Mouse (Mus musculus): ENCODE results near the gene Ier3.
"Not testable (repeated sequence)": the region's sequence is repeated elsewhere in the genome, so short reads cannot be mapped to it uniquely, and the experiment has no call there.

Ier3 gene

GRCm38 (mm10) chr17:35835424-35836140 lies 14.1 kb downstream of the Ier3 start:
- peak in 1 of 2 experiments; percentile 53 for DNase-seq (ENCODE audit: inconsistent age in 2 of 2, low spot score in 1 of 2)

- DNase-seq (ENCODE audit: inconsistent age in 2 of 2, low spot score in 1 of 2), result peak; percentile 81 to 95
These were observed 14.9 kb downstream of the Ier3 start for GRCm38 (mm10) chr17:35836178-35836965.

GRCm38 (mm10) chr17:35836991-35837422 lies 15.5 kb downstream of the Ier3 start:
- peak; percentile 89 to 94 for DNase-seq (ENCODE audit: inconsistent age in 2 of 2, low spot score in 1 of 2)

GRCm38 (mm10) chr17:35837487-35837886 lies 16.0 kb downstream of the Ier3 start:
- DNase-seq (ENCODE audit: inconsistent age in 2 of 2, low spot score in 1 of 2), result peak; percentile 70 to 83

- peak; percentile 97 to 98 for DNase-seq (ENCODE audit: inconsistent age in 2 of 2, low spot score in 1 of 2)
These were observed 16.6 kb downstream of the Ier3 start, which contains the start of gene Tubb5 for GRCm38 (mm10) chr17:35838122-35838544. Gene Tubb5 (minus strand): TSS chr17:35838306.

- DNase-seq (ENCODE audit: inconsistent age in 2 of 2, low spot score in 1 of 2), result no peak
These were observed 17.1 kb downstream of the Ier3 start for GRCm38 (mm10) chr17:35838570-35838969.

GRCm38 (mm10) chr17:35839002-35839401 lies 17.5 kb downstream of the Ier3 start:
- DNase-seq (ENCODE audit: inconsistent age in 2 of 2, low spot score in 1 of 2), result not testable (repeated sequence)

GRCm38 (mm10) chr17:35840561-35840960 lies 19.1 kb downstream of the Ier3 start:
- DNase-seq (ENCODE audit: inconsistent age in 2 of 2, low spot score in 1 of 2), result no peak

GRCm38 (mm10) chr17:35841076-35841950 lies 19.8 kb downstream of the Ier3 start, which contains the start of gene Mdc1:
Gene Mdc1 (plus strand): TSS chr17:35841515.
- DNase-seq (ENCODE audit: inconsistent age in 2 of 2, low spot score in 1 of 2), result peak; percentile 100

- no peak for DNase-seq (ENCODE audit: inconsistent age in 2 of 2, low spot score in 1 of 2)
These were observed 20.5 kb downstream of the Ier3 start for GRCm38 (mm10) chr17:35842006-35842405.

GRCm38 (mm10) chr17:35843514-35843913 lies 22.0 kb downstream of the Ier3 start:
- no peak for DNase-seq (ENCODE audit: inconsistent age in 2 of 2, low spot score in 1 of 2)

- peak; percentile 40 to 60 for DNase-seq (ENCODE audit: inconsistent age in 2 of 2, low spot score in 1 of 2)
These were observed 26.6 kb downstream of the Ier3 start for GRCm38 (mm10) chr17:35848112-35848511.

GRCm38 (mm10) chr17:35850974-35851373 lies 29.5 kb downstream of the Ier3 start:
- DNase-seq (ENCODE audit: inconsistent age in 2 of 2, low spot score in 1 of 2), result no peak

GRCm38 (mm10) chr17:35859371-35859770 lies 37.9 kb downstream of the Ier3 start:
- DNase-seq (ENCODE audit: inconsistent age in 2 of 2, low spot score in 1 of 2), result no peak

GRCm38 (mm10) chr17:35859835-35860234 lies 38.4 kb downstream of the Ier3 start:
- DNase-seq (ENCODE audit: inconsistent age in 2 of 2, low spot score in 1 of 2), result no peak

- DNase-seq (ENCODE audit: inconsistent age in 2 of 2, low spot score in 1 of 2), result no peak
These were observed 39.3 kb downstream of the Ier3 start for GRCm38 (mm10) chr17:35860831-35861197.

GRCm38 (mm10) chr17:35861198-35861857 lies 39.8 kb downstream of the Ier3 start, which contains the start of gene Nrm:
Gene Nrm (plus strand): TSS chr17:35861318.
- DNase-seq (ENCODE audit: inconsistent age in 2 of 2, low spot score in 1 of 2), result peak; percentile 92 to 98

- DNase-seq (ENCODE audit: inconsistent age in 2 of 2, low spot score in 1 of 2), result no peak
These were observed 43.4 kb downstream of the Ier3 start for GRCm38 (mm10) chr17:35864832-35865353.

- DNase-seq (ENCODE audit: inconsistent age in 2 of 2, low spot score in 1 of 2), result peak; percentile 79 to 94
These were observed 44.2 kb downstream of the Ier3 start, which contains the start of gene Ppp1r18 for GRCm38 (mm10) chr17:35865481-35866280. Gene Ppp1r18 (plus strand): TSS chr17:35865593.

Data from adrenal gland, adult (tissue).